Mouse (Mus musculus) E14TG2a.4 (cell line): ENCODE results near the gene Aqp2.

Experiments
- H3K27me3 ChIP-seq: 2 replicates; pipeline ENCODE4 v1.6.1; 2014; ENCODE audit warnings: low read length, control low read depth; ENCODE audit not compliant: insufficient read depth
- H3K36me3 ChIP-seq: 2 replicates; pipeline ENCODE4 v1.6.1; 2014; ENCODE audit warnings: low read length, control low read depth; ENCODE audit not compliant: insufficient read depth
- H3K4me1 ChIP-seq: replicated peaks from 2 replicates; pipeline ENCODE4 v1.6.1; 2014; ENCODE audit warnings: low read depth, low read length, control low read depth
- H3K4me3 ChIP-seq: replicated peaks from 2 replicates; pipeline ENCODE4 v1.5.1; 2014; ENCODE audit warnings: mild to moderate bottlenecking, low read length
- H3K9me3 ChIP-seq: 2 replicates; pipeline ENCODE4 v1.6.1; 2014; ENCODE audit warnings: low read length, control low read depth
- CTCF ChIP-seq: conservative IDR thresholded peaks from 2 replicates; pipeline ENCODE4 v1.5.1; 2014; ENCODE audit warnings: low read length
- NANOG ChIP-seq: IDR thresholded peaks from 2 replicates; pipeline ENCODE4 v1.6.1; 2014; ENCODE audit warnings: borderline replicate concordance, low read length, mixed read lengths
- POU5F1 ChIP-seq: IDR thresholded peaks from 2 replicates; pipeline ENCODE4 v1.6.1; 2014; ENCODE audit warnings: low read length, borderline replicate concordance

The Aqp2 gene

GRCm38 (mm10) chr15:99549901-99550300 lies 29.0 kb upstream of the Aqp2 start:
- Histone ChIP-seq H3K4me1 (peaks cover 46% of the 10 kb centered on the region), H3K36me3 (no peaks in the 10 kb centered on the region), H3K9me3 (no peaks in the 10 kb centered on the region), H3K4me3 (no peak overlapping the region), H3K27me3 (0 out of 2 replicates have a peak, but pooled peaks cover 6% of the 10 kb centered on the region)
- TF ChIP-seq POU5F1: no peak
- no peak for TF ChIP-seq CTCF
- no peak for TF ChIP-seq NANOG

GRCm38 (mm10) chr15:99553767-99554166 lies 25.1 kb upstream of the Aqp2 start:
- no peak for TF ChIP-seq POU5F1
- TF ChIP-seq NANOG: no peak
- no peak for TF ChIP-seq CTCF

GRCm38 (mm10) chr15:99558947-99559346 lies 19.9 kb upstream of the Aqp2 start:
- no peaks in the 10 kb centered on the region for H3K27me3 ChIP-seq
- H3K4me3 ChIP-seq: no peak overlapping the region
- peaks cover 15% of the 10 kb centered on the region for H3K4me1 ChIP-seq
- H3K9me3 ChIP-seq: no peaks in the 10 kb centered on the region
- TF ChIP-seq NANOG (no peak), CTCF (peak; percentile 81), POU5F1 (no peak)
- H3K36me3 ChIP-seq: no peaks in the 10 kb centered on the region

More at GRCm38 (mm10) chr15:99553767-99554166, 25.1 kb upstream of the Aqp2 start:
- Histone ChIP-seq H3K4me3 (no peak overlapping the region), H3K9me3 (no peaks in the 10 kb centered on the region), H3K27me3 (0 out of 2 replicates have a peak, but pooled peaks cover 4% of the 10 kb centered on the region), H3K4me1 (peaks cover 31% of the 10 kb centered on the region), H3K36me3 (no peaks in the 10 kb centered on the region)

- no peak for TF ChIP-seq CTCF
- TF ChIP-seq POU5F1: no peak
- TF ChIP-seq NANOG: no peak
- Histone ChIP-seq H3K4me1 (peaks cover 24% of the 10 kb centered on the region), H3K36me3 (no peaks in the 10 kb centered on the region), H3K27me3 (0 out of 2 replicates have a peak, but pooled peaks cover 6% of the 10 kb centered on the region), H3K4me3 (no peak overlapping the region), H3K9me3 (no peaks in the 10 kb centered on the region)
These were observed 18.6 kb upstream of the Aqp2 start for GRCm38 (mm10) chr15:99560246-99560645.

GRCm38 (mm10) chr15:99567371-99567770 lies 11.5 kb upstream of the Aqp2 start:
- H3K27me3 ChIP-seq: peaks cover 29% of the 10 kb centered on the region
- H3K4me3 ChIP-seq: no peak overlapping the region
- H3K9me3 ChIP-seq: peaks cover 8% of the 10 kb centered on the region; the same call in 1 of the 2 replicates
- TF ChIP-seq CTCF: no peak
- no peak for TF ChIP-seq POU5F1
- TF ChIP-seq NANOG: no peak
- peaks cover 46% of the 10 kb centered on the region for H3K4me1 ChIP-seq
- H3K36me3 ChIP-seq: no peaks in the 10 kb centered on the region

GRCm38 (mm10) chr15:99568682-99569081 lies 10.2 kb upstream of the Aqp2 start:
- peaks cover 37% of the 10 kb centered on the region for H3K27me3 ChIP-seq
- no peak overlapping the region for H3K4me3 ChIP-seq
- H3K4me1 ChIP-seq: peaks cover 37% of the 10 kb centered on the region
- TF ChIP-seq CTCF (no peak), NANOG (no peak), POU5F1 (no peak)
- peaks cover 8% of the 10 kb centered on the region; the same call in 1 of the 2 replicates for H3K9me3 ChIP-seq
- no peaks in the 10 kb centered on the region for H3K36me3 ChIP-seq

GRCm38 (mm10) chr15:99569123-99569522 lies 9.7 kb upstream of the Aqp2 start:
- TF ChIP-seq POU5F1 (no peak), CTCF (no peak)
- Histone ChIP-seq H3K4me1 (peaks cover 32% of the 10 kb centered on the region), H3K27me3 (peaks cover 40% of the 10 kb centered on the region), H3K4me3 (no peak overlapping the region), H3K36me3 (no peaks in the 10 kb centered on the region), H3K9me3 (peaks cover 8% of the 10 kb centered on the region; the same call in 1 of the 2 replicates)

- TF ChIP-seq POU5F1 (no peak), NANOG (no peak), CTCF (no peak)
- peaks cover 60% of the 10 kb centered on the region for H3K4me1 ChIP-seq
- peak overlapping the region; percentile 76 for H3K4me3 ChIP-seq
- H3K36me3 ChIP-seq: no peaks in the 10 kb centered on the region
- H3K9me3 ChIP-seq: no peaks in the 10 kb centered on the region
- peaks cover 99% of the 10 kb centered on the region for H3K27me3 ChIP-seq
These were observed 4.8 kb downstream of the Aqp2 start for GRCm38 (mm10) chr15:99583463-99584344.
